In the genomic region with DNA sequence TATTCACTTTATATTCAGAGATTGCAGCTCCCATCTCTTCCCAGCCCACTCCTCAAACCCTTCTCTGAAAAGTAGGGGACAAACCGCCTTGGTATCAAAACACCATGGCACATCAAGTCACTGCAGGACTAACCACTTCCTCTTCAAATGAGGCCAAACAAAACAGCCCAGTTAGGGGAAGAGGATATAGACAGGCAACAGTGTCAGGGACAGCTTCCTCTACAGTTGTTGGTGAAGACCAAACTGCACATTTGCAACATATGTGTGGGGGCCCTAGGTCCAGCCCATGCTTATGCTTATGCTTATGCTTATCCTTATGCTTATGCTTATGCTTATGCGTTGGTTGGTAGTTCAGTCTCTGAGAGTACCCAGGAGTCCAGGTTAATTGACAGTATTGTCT, we compare ENCODE assay signal across 7 mouse cellular contexts. TPM values are rescaled to one million over a fixed set of nuclear protein-coding genes. Genes with fewer than 3 reads are reported as not detected.
DNase-seq lines count a peak whose midpoint lies in the region; ATAC-seq and TF ChIP-seq lines count a peak whose summit lies in the region.
"Not testable (repeated sequence)": the region's sequence is repeated elsewhere in the genome, so short reads cannot be mapped to it uniquely, and the experiment has no call there.

No protein-coding gene starts in this region.

- DNase-seq in CD4-positive helper T cell, adult 2 months (ENCODE audit: low read depth, low spot score): peak; percentile 14
- DNase-seq in T-cell, adult 2 months (ENCODE audit: low spot score): peak; percentile 17
- peak; percentile 13 for DNase-seq in liver, adult 2 months (ENCODE audit: extremely low read depth, low read depth, low spot score)
- peak; percentile 38 for DNase-seq in lung, postnatal 36 days
- peak; percentile 8 to 17 for DNase-seq in natural killer cell, adult 2 months (ENCODE audit: low spot score in 2 of 2)
- DNase-seq in thymus, postnatal 0 days (ENCODE audit: low spot score): peak; percentile 58

- not testable (repeated sequence) for H3K4me3 ChIP-seq in liver, adult 2 months (ENCODE audit: insufficient read depth, low read depth, low read length)

- 72% methylated on average over 2 of the region's 2 CpGs for WGBS in liver, adult 2 months

- H3K27me3 ChIP-seq in liver, adult 2 months (ENCODE audit: control insufficient read depth, insufficient read depth, low read length): not testable (repeated sequence)

- not testable (repeated sequence) for H3K27ac ChIP-seq in liver, adult 2 months (replicated peaks; ENCODE audit: insufficient read depth, low read depth, low read length)

- H3K9ac ChIP-seq in liver, adult 2 months (ENCODE audit: low read depth, low read length): not testable (repeated sequence)

- ATAC-seq in granulocyte monocyte progenitor cell, adult 5-6 weeks (replicated peaks; ENCODE audit: poor library complexity, severe bottlenecking): peak; percentile 100

- not testable (repeated sequence) for H3K4me1 ChIP-seq in liver, adult 2 months (ENCODE audit: control insufficient read depth, insufficient read depth, low read length)

- H3K36me3 ChIP-seq in liver, adult 2 months (ENCODE audit: control insufficient read depth, insufficient read depth, low read length): not testable (repeated sequence)

- TF ChIP-seq POLR2A in liver, adult 2 months (IDR thresholded peaks at IDR 0.05; ENCODE audit: extremely low read depth, insufficient read depth, low read length): not testable (repeated sequence)

- H3K79me2 ChIP-seq in liver, adult 2 months (ENCODE audit: control insufficient read depth, insufficient read depth, low read length): not testable (repeated sequence)

- TF ChIP-seq CTCF in liver, adult 2 months (IDR thresholded peaks at IDR 0.05; ENCODE audit: low read depth, low read length): not testable (repeated sequence)

RNA-seq across cellular contexts. Expression of a gene that starts 42.6 kb away (rescaled TPM):
- 2.1 and 5.1 TPM in 2 replicates for total RNA-seq in granulocyte monocyte progenitor cell, adult 5-6 weeks (2014; fragmentation: Nextera tagmentation)
- 7.9 and 10.9 TPM in 2 replicates for total RNA-seq in granulocyte monocyte progenitor cell, adult 5-6 weeks (2017)
- 10.2 and 17.7 TPM in 2 replicates for total RNA-seq in liver, adult 2 months (2014; rRNA removed)
- polyA plus RNA-seq in liver, adult 2 months (2012; rRNA removed): 0.41 and 0.99 TPM in 2 replicates
- polyA plus RNA-seq in thymus, postnatal 0 days (2015; fragmentation: Nextera tagmentation; extraction: Ambion mirVana): 8.3 and 9.8 TPM in 2 replicates
